Mouse (Mus musculus) right cerebral cortex, adult 2 months (tissue): ENCODE data around the gene Gpatch2.

Experiments used
- DNase-seq, 2 experiments: peaks; one replicate each; pipeline ENCODE4 v3.0.0; 2021 to 2022; ENCODE audit warnings: low spot score in 2 of 2

Gpatch2 gene

GRCm38 (mm10) chr1:187303221-187303620 lies 87.9 kb downstream of the Gpatch2 start:
- DNase-seq, result no peak

- no peak for DNase-seq
Observed at GRCm38 (mm10) chr1:187307335-187307734, 92.0 kb downstream of the Gpatch2 start.

GRCm38 (mm10) chr1:187308523-187308922 lies 93.2 kb downstream of the Gpatch2 start:
- DNase-seq, result no peak

DNA sequence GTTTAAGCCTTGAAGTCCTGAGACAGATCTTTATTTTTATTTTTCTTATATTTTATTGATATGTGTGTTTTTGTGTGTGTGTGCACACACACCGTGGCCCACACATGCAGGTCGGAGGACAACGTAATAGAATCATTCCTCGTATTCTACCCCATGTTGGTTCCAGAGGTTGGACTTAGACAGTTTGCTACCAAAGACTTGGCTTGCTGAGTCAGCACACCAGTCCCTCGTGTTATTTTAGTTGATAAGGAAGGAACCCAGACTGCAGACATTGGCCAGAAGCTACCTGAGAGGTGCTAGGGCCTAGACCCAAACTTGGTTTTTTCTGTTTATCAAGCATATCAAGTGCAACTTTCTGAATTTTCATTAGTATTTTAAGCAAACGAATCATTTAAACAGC lies 95.8 kb downstream of the Gpatch2 start:
- DNase-seq, result no peak

DNA sequence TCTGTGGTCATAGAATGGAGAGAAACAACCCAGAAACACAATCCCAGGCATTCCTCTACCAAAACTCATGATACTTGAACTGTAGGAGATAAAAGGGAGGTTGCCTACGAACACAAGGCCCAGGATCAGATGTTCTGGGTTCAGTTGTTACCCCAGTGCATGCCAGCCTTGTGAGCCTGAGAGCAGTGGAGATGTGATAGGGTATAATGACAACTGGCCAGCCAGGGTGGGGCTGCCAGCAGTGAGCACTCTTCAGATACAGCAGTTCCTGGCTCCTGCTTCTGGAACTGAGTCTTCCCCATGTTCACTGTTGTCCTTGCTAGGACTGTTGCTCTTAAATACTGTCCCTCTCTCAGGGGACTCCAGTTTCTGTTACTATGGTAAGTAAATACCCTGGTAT lies 98.0 kb downstream of the Gpatch2 start:
- no peak for DNase-seq

- DNase-seq, result no peak
Observed at GRCm38 (mm10) chr1:187313763-187314162, 98.5 kb downstream of the Gpatch2 start.

- DNase-seq, result no peak
Observed at GRCm38 (mm10) chr1:187314516-187314915, 99.2 kb downstream of the Gpatch2 start.

GRCm38 (mm10) chr1:187315821-187316220 lies 100.5 kb downstream of the Gpatch2 start:
- DNase-seq, result no peak

GRCm38 (mm10) chr1:187316555-187316954 lies 101.2 kb downstream of the Gpatch2 start:
- DNase-seq, result no peak

GRCm38 (mm10) chr1:187321814-187322213 lies 106.5 kb downstream of the Gpatch2 start:
- DNase-seq, result no peak

GRCm38 (mm10) chr1:187322505-187323208 lies 107.3 kb downstream of the Gpatch2 start:
- DNase-seq, result no peak

DNA sequence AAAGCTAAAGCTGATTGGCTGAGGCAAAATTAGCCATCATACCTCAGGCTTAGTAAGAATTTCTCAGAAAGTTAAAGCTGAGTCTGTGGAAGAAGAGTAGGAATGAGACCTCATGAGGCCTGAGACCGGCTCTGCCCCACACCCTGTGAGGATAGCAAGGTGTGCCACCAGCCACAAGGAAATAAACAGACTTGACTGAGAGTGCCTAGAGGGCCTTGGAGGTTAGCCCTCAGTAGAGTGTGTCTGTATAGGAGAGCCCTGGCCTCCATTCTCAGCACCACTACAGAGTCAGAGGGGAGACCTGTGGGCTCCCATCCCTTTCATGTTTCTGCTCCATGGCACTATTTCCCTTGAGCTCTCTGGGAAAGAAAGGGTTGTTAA lies 107.9 kb downstream of the Gpatch2 start:
- no peak for DNase-seq

GRCm38 (mm10) chr1:187342551-187342950 lies 127.2 kb downstream of the Gpatch2 start:
- DNase-seq, result no peak

DNA sequence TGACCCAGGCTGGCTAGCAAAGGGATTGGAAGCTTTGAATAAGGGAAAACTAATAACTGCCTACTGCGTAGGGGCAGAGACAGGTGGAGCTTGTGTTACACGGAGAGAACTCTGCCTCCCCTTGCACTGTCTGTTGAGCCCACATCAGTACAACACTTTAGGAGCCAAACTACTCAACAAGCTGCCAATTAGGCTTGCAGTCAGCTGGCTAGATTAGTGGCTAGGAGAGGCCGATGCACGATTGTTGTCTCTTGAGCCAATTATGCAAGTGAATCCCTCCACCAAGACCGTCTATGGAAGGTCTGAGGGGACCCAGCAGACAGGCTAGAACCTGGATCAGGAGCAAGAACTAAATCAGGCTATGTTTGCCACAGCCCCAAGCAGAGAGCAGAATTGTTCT lies 129.8 kb downstream of the Gpatch2 start:
- DNase-seq, result no peak

GRCm38 (mm10) chr1:187346923-187347322 lies 131.6 kb downstream of the Gpatch2 start:
- no peak for DNase-seq

- DNase-seq, result no peak
Observed at GRCm38 (mm10) chr1:187347606-187348005, 132.3 kb downstream of the Gpatch2 start.

DNA sequence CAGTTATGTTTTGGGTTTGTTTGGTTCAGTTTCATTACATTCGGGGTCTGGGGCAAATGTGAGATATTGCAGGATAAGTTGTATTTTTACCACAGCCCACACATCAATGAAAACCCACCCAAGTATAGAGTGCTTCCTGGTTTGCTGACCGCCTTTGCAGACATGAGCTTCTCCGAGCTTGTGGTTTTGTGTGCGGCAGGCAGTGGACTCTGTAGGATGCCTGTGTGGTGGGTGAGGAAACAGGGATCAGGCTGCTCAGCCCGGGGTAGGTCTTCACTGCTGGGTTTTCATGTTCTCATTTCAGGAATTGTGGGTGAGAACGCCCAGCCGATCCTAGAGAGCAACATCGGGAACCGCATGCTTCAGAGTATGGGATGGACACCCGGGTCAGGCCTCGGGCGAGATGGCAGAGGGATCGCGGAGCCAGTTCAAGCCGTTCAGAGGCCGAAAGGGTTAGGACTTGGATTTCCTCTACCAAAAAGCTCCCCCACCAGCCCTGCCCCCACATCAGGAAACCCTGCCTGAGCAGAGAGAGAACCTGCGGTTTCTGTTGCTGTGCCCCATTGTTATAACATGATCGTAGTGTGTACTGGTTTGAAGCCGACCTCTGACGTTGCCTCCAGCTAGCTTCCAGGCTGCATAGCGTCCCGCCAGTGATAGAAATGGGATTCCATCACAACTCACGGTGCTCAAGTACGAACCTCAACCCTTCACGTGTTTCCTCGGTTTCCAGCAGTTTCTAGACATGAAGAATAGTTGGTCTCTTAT lies 132.9 kb downstream of the Gpatch2 start:
- DNase-seq, result no peak

DNA sequence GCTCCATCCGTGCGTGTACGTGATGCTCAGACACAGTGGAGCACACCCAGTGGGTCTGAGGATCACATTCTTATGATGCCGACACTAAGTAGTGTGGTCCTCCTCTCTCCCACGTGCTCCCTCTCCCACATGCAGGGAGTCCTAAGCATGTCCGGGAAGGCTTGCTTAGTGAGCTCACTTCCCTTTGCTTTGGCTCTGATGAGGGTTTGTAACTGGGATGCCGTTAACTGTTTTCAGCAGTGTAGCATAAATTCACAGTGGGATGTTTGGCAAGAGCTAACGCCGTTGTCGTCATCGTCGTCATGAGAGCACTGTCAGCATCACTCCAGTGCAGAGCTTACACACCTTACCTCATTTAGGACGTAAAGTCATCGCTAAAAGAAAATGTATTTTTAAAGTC lies 133.6 kb downstream of the Gpatch2 start:
- DNase-seq, result no peak

DNA sequence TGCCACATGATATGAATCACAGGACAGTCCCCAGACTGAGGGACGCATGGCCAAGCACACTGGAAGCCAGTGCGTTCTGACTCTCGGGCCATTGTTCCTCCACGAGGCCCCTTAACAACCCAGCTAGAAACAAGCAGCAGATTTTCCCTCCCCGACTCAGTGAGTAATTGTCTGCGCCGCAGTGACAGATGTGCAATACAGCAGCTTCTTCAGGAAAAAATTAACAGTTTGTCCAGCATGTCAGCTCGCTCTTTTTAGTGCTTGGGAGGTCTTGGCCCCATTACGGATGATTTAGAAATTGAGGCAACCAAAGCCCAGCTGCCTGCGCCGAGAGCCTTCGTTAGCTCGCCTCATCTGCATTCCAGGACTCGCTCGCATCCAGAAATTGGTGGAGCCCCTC lies 140.9 kb downstream of the Gpatch2 start:
- DNase-seq, result no peak

GRCm38 (mm10) chr1:187356904-187357303 lies 141.6 kb downstream of the Gpatch2 start:
- DNase-seq, result no peak

DNA sequence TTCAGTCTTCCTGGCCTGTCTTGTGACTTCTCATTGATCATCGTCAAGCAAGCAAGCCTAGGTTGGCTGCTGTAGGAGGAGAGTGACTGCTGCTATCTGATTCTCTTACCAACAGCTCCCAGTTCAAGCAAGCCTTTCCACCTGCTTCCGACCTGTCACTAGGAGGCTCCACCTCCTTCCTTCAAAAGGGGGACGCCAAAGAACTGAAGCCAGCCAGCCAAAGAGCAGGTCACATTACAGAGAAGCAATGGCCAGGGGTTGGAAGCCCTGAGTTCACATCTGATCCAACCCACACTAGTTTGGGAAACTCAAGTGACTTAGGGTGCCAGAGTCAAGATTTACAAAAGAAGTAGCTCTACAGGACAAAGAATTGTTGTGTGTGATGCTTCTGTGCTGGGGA lies 144.9 kb downstream of the Gpatch2 start:
- no peak for DNase-seq

DNA sequence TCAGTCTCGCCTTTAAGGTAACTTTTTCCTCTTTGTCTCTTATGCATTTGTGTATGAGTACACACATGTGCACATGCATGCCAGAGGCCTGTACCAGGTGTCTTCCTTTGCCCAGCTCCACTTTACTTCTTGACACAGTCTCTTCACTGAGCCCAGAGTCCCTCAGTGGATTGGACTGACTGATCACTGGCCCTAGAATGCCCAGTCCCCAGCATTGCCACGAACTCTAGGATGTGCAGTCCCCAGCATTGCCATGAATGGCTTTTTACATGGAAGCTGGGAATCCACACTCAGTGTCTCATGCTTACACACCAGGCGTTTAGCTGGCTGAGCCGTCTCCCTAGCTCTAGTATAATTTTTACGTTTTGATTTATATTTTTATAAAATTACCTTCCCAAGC lies 147.2 kb downstream of the Gpatch2 start:
- no peak for DNase-seq

DNA sequence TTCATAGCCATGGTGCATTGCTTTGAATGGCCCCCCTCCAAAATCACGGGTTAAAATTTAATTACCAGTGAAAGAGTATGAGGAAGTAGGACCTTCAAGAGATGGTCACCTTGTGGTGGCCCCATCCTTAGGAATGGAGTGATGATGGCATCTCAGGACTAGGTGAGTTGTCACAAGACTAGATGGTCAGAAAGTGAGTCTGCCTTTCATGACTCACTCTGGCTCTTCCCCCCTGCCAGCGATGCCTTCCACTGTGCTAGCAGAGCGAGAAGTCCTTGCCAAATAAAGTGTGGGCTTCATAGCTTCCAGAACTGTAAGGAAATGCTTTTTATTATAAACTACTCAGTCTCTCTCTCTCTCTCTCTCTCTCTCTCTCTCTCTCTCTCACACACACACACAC lies 150.1 kb downstream of the Gpatch2 start:
- no peak for DNase-seq
